Mouse (Mus musculus) olfactory bulb, adult 2 months (tissue): ENCODE results near the gene Arl15.

Experiments
- CTCF ChIP-seq: fragments of 200-500 bp; IDR thresholded peaks from 2 replicates; pipeline ENCODE4 v1.5.1; 2012; ENCODE audit warnings: low read depth, mild to moderate bottlenecking, low read length, moderate library complexity; ENCODE audit not compliant: insufficient read depth
- POLR2A ChIP-seq: fragments of 200-500 bp; IDR thresholded peaks from 2 replicates; pipeline ENCODE4 v1.6.1; 2012; ENCODE audit warnings: mild to moderate bottlenecking, low read depth, low read length, moderate library complexity; ENCODE audit not compliant: insufficient read depth

GRCm38 (mm10) chr13:113879651-113880327 lies 85.5 kb downstream of the Arl15 start:
- no peak for TF ChIP-seq CTCF
- TF ChIP-seq POLR2A: no peak
